Mouse (Mus musculus) T-cell, adult 2 months (primary cell): ENCODE results near the gene Dctd.

ENCODE experiments used
- DNase-seq: peaks from one replicate; pipeline ENCODE4 v3.0.0; 2022; ENCODE audit warnings: low spot score

The Dctd gene

GRCm38 (mm10) chr8:48098792-48099191 is at the start of gene Dctd:
TSS of gene Dctd (plus strand) at chr8:48099092.
- no peak for DNase-seq

GRCm38 (mm10) chr8:48053611-48054010 is 45.3 kb upstream of the Dctd start:
- DNase-seq = no peak

DNA sequence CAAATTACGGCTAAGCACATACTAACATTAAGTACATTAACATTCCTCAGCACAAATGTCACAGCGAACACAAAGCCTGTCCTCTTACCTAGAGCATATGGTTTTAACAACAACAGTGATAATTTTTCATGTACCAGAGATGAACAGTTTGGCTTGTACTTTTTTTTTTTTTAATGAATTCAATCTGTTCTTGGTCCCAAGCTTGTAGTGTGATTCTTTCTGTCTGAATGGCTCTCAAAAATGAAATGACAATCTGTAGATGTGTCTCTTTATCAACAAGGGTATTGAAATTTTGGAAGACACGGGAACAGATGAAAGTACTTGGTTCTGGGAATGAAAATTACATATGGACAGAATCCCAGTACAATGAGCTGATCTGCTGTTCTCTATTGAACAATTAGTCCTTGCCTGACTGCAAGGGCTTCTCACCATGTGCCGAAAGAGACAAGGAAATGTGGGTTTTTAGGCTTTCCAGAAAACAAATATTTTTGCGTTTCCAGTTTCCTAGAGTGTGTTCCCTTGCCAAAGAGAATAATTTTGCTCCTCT is 35.3 kb upstream of the Dctd start:
- DNase-seq = no peak

DNA sequence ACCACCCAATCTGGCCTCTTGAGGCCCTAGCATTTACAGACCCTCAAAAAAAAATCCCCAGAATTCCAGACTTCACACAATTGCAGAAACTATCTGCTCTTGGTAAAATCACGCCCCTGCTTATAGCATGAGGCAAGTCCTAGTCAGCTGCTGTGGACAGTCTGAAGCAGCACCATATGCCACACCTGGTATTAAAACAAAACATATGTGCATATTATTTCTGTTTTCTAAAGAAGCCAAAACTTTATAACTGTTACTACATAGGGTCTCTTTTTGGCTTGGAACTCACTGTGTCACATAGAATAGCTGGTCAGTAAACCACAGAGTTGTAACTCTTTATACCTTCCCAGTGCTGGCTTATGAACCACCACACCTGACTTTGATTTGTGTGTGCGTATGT is 24.7 kb upstream of the Dctd start:
- DNase-seq = no peak

GRCm38 (mm10) chr8:48082343-48082742 is 16.5 kb upstream of the Dctd start:
- no peak for DNase-seq

- DNase-seq = no peak
These were observed 8.2 kb upstream of the Dctd start for GRCm38 (mm10) chr8:48090661-48091060.

GRCm38 (mm10) chr8:48095378-48095777 is 3.5 kb upstream of the Dctd start:
- no peak for DNase-seq

DNA sequence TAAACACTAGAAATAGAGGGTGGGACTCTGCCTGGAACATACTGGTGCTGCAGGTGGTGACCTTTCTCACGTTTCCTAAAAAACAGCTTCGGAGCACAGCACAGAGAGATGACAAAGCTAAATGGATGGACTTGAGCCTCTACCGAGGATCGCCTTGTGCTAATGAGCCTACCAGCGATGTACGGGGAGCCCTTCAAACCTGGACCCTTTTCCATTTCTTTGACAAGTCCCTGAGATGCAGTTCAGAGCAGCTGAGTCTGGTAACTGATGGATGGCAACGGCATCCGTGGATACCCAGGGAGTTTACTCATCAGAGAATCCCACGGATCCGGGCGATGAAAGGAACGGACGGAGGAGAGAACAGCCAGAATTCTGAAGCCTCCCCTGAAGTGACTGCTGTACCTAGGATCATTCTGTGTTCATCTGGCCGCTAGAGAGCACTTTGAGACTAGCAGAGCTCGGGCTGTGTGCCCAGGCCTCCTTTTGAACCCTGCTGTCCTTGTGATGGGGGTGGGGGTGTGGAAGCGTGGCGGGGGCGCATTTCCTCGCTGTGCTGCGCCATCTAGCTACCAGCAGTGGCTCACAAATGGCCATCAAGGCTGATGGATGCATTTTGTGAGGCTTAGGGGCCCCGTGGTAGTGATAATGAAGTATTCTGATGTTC is 1.6 kb upstream of the Dctd start:
- DNase-seq = no peak

- DNase-seq = no peak
These were observed 732 bp upstream of the Dctd start for GRCm38 (mm10) chr8:48098081-48098639.

GRCm38 (mm10) chr8:48100100-48100787 is 1.4 kb downstream of the Dctd start:
- no peak for DNase-seq

DNA sequence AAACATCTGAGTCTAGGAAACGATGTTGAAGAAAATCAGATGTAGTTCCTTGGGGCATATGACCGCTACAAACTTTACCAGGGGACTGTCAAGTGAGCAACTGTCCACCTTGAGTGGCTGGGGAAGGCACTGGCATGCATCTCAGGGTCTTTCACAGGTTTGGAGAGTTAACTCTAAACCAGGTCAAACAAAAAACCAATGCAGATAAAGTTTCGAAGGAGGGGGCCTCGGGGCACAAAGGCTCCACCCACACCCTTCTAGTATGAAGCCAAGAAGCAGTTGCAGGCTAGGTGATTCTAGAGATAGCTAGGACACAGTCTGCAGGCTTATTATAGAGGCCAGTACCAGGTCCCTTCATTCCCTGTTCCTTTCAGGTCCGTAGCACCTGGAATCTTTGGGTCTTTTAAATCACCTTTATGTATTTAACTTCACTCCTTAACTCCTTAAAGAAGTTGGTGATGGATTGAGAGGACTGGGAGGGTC is 10.5 kb downstream of the Dctd start:
- no peak for DNase-seq

DNA sequence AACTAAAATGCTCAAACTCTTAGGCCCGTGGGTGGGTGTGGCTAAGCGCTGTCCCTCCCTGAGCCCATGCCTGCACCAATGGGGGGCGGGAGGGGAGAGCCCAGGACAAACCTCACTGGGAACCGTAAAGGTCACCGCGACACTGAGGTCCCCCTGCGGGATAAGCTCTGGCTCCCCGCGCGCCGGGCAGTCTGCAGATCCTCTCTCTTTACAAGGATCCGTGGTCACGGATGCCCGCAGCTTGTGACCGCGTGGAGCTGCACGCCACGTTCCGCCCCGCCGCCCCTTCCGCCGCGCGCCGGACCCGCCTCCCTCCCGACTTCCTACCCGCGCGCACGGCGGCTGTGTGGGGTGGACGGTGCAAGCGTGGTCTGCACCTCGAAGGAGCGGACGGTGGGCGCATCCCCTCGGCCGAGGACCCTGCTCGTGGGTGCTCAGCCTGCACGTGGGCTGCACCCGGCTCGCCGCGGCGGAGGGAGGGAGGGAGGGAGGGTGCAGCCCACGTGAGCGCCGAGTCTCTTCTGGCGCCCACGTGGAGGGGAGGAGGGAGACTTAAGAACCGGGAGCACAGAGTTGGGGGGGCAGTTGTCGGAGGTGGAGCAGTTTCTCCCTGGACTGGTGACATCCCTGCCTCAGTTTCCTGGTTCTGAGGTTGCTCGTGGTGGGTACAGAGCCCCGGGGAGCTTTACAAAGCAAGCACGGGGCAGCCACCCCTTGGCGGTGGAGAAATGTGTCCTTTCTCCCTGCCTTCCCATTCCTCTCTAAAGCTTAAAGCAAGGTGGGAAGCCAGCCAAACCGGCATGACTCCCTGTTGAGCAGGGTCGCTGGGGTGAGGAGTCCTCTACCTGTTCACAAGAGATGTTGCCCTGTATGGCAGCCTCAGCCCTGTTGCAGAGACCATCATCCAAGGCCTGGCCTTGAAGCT is 11.2 kb downstream of the Dctd start:
- peak; percentile 30 for DNase-seq

- no peak for DNase-seq
These were observed 15.7 kb downstream of the Dctd start for GRCm38 (mm10) chr8:48114591-48114990.

GRCm38 (mm10) chr8:48122991-48123390 is 24.1 kb downstream of the Dctd start:
- no peak for DNase-seq

GRCm38 (mm10) chr8:48124857-48125256 is 26.0 kb downstream of the Dctd start:
- DNase-seq = no peak

- no peak for DNase-seq
These were observed 28.1 kb downstream of the Dctd start for GRCm38 (mm10) chr8:48126954-48127353.

- DNase-seq = no peak
These were observed 31.4 kb downstream of the Dctd start for GRCm38 (mm10) chr8:48130266-48130665.

- DNase-seq = no peak
These were observed 34.4 kb downstream of the Dctd start for GRCm38 (mm10) chr8:48133321-48133720.

GRCm38 (mm10) chr8:48136804-48137650 is 38.1 kb downstream of the Dctd start:
- DNase-seq = no peak

GRCm38 (mm10) chr8:48137651-48137937 is 38.7 kb downstream of the Dctd start:
- DNase-seq = no peak

- DNase-seq = no peak
These were observed 42.1 kb downstream of the Dctd start for GRCm38 (mm10) chr8:48141023-48141422.
